Mouse (Mus musculus) midbrain, embryonic 14.5 days (tissue): ENCODE results near the gene Ankrd55. TPM values are rescaled to one million over a fixed set of nuclear protein-coding genes. Genes with fewer than 3 reads are reported as not detected.

ENCODE experiments used
- ATAC-seq: fragments of 200-750 bp; cut with Nextera tagmentation; 2 replicates; pipeline ENCODE4 v1.8.0; 2017; ENCODE audit warnings: moderate number of reproducible peaks, moderate library complexity; ENCODE audit not compliant: low FRiP score, low TSS enrichment
- DNase-seq: peaks from one replicate; pipeline ENCODE4 v3.0.0-alpha.2; 2015
- H3K27ac ChIP-seq: fragments of 300-500 bp; sonication (generic); replicated peaks from 2 replicates; pipeline ENCODE4 v1.5.1; 2014; ENCODE audit warnings: mild to moderate bottlenecking, low read depth, low read length, moderate library complexity
- H3K27me3 ChIP-seq: fragments of 300-500 bp; sonication (generic); 2 replicates; pipeline ENCODE4 v1.6.1; 2014; ENCODE audit warnings: low read length, control low read depth, mixed read lengths; ENCODE audit not compliant: control insufficient read depth, insufficient read depth
- H3K36me3 ChIP-seq: fragments of 300-500 bp; sonication (generic); 2 replicates; pipeline ENCODE4 v1.6.1; 2014; ENCODE audit warnings: low read length, control low read depth; ENCODE audit not compliant: control insufficient read depth, insufficient read depth
- H3K4me1 ChIP-seq: fragments of 300-500 bp; sonication (generic); 2 replicates; pipeline ENCODE4 v1.6.1; 2014; ENCODE audit warnings: mild to moderate bottlenecking, antibody characterized with exemption, low read length, control low read depth; ENCODE audit not compliant: control insufficient read depth, insufficient read depth
- H3K4me2 ChIP-seq: fragments of 300-500 bp; sonication (generic); 2 replicates; pipeline ENCODE4 v1.6.1; 2014; ENCODE audit warnings: mild to moderate bottlenecking, low read length, moderate library complexity
- H3K4me3 ChIP-seq: fragments of 300-500 bp; sonication (generic); replicated peaks from 2 replicates; pipeline ENCODE4 v1.5.1; 2014; ENCODE audit warnings: low read depth, low read length
- H3K9ac ChIP-seq: fragments of 300-500 bp; sonication (generic); replicated peaks from 2 replicates; pipeline ENCODE4 v1.6.1; 2014; ENCODE audit warnings: mild to moderate bottlenecking, low read length, moderate library complexity
- H3K9me3 ChIP-seq: fragments of 300-500 bp; sonication (generic); 2 replicates; pipeline ENCODE4 v1.6.1; 2016; ENCODE audit warnings: low read length, control low read depth, mixed read lengths; ENCODE audit not compliant: control insufficient read depth
- WGBS: fragments of 180-500 bp; shearing (Covaris S2); extraction: QIAGEN DNeasy Blood & Tissue Kit; methylation state at CpG from one replicate; pipeline ENCODE4 v1.1.7; 2014; 5-methylcytosine and 5-hydroxymethylcytosine counted together
- polyA plus RNA-seq: library from polyadenylated mRNA; unstranded; fragments of >200 nt; fragmentation: Nextera tagmentation; extraction: Ambion mirVana; gene quantifications from 2 replicates; pipeline ENCODE4 v1.2.1, GENCODE M21; 2014

Gene Ankrd55
- polyA plus RNA-seq, 1 experiment from 2014 or later, result 5.3 TPM

DNA sequence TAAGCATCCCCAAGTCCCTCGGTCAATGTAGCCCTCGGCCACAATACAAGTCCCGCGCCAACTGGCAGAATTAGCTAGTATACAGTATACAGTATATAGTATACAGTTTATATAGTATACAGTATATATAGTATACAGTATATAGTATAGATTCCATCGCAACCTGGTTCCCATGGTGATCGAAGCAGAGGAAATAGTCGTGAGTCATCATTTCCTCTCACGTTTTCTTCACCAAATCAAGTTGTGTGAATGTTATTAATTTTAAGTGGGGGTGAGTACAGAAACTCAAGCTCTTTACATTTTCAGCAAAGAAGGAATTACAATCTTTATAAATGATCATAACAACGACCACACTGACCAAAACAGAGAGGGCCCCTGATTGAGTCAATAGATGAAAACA, 96.8 kb downstream of the Ankrd55 start:
- Histone ChIP-seq H3K27ac (no peak overlapping the region), H3K4me3 (no peak overlapping the region), H3K9ac (no peak overlapping the region), H3K4me2 (no peak overlapping the region), H3K4me1 (no peaks in the 10 kb centered on the region), H3K27me3 (no peaks in the 10 kb centered on the region), H3K9me3 (no peaks in the 10 kb centered on the region), H3K36me3 (no peaks in the 10 kb centered on the region)
- WGBS, result 95% methylated on average over 9 of the region's 9 CpGs
- ATAC-seq, result no peak
- no peak for DNase-seq

DNA sequence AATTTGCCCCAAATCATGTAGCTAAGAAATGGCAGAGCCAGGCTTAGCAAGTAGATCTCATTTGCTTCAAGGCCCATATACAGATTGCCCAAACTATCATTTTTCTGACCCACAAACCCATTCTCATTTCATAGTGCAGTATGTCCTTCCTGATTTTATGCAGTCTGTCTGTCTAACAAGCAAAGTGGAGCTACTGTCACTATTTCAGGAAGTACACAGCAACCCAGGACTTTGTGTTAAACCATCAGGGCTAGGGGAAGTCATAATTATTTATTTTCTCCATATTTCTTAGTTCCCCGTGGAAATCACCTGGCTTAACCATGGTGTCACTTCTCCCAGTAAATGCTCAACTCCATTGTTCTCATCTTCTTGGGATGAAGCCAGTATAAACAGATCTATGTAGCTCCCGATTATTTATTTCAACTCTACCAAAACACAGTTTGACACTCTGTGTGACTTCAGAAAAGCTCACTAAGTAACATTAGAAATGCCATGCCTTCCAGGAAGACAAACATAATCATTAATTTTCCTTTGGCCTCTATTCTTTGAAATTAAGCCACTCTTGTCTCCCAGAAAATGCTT, 98.3 kb downstream of the Ankrd55 start:
- DNase-seq (no peak), ATAC-seq (no peak)
- Histone ChIP-seq H3K27me3 (no peaks in the 10 kb centered on the region), H3K9ac (no peak overlapping the region), H3K4me3 (no peak overlapping the region), H3K27ac (no peak overlapping the region), H3K36me3 (no peaks in the 10 kb centered on the region), H3K9me3 (no peaks in the 10 kb centered on the region), H3K4me1 (no peaks in the 10 kb centered on the region), H3K4me2 (no peak overlapping the region)
- WGBS, result 79% methylated on average over 2 of the region's 2 CpGs

DNA sequence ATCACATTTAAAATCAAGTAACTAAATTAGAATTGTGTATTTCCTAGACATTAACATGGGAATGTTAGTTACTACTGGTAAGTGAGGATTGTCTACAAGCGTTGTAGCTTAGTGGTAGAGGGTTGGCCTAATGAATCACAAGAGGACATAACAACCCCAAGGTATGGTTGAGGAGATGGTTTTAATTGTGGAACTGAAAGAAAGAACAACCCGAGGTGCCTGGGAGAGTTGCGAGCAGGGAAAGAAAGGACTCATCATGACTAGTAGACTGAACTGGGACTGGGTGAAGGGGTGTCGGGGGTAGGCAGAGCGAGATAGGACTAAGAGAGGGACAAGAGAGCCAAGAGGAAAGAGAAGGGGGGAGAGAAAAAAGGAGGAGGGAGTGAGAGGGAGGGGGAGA, 99.0 kb downstream of the Ankrd55 start:
- 89% methylated on average over 5 of the region's 5 CpGs for WGBS
- no peak for ATAC-seq
- H3K27me3 ChIP-seq, result no peaks in the 10 kb centered on the region
- no peaks in the 10 kb centered on the region for H3K36me3 ChIP-seq
- no peak overlapping the region for H3K9ac ChIP-seq
- no peak overlapping the region for H3K27ac ChIP-seq
- H3K4me3 ChIP-seq, result no peak overlapping the region
- H3K4me2 ChIP-seq, result no peak overlapping the region
- H3K9me3 ChIP-seq, result no peaks in the 10 kb centered on the region
- DNase-seq, result no peak
- H3K4me1 ChIP-seq, result no peaks in the 10 kb centered on the region

DNA sequence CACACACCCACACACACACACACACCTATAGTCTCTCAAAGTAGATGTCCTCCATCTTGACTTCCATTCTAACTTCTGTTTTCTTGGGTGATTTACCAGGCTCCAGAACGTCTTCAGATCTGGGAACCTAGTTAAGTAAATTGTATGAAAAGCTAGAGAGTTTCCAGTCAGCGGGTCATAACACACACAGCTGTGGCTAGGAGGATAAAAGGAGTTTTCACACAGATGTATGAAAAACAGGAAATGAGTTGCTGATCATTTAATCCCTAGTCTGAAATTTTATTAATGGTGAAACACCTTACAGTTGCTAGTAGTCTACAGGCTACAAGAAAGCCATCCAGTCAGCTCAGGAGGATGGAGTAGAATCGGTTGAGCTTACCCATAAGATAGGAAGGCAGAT, 99.9 kb downstream of the Ankrd55 start:
- ATAC-seq, result no peak
- WGBS, result 86% methylated on average over 3 of the region's 3 CpGs
- Histone ChIP-seq H3K4me3 (no peak overlapping the region), H3K4me2 (no peak overlapping the region), H3K27ac (no peak overlapping the region), H3K9ac (no peak overlapping the region), H3K36me3 (no peaks in the 10 kb centered on the region), H3K9me3 (no peaks in the 10 kb centered on the region), H3K27me3 (no peaks in the 10 kb centered on the region), H3K4me1 (no peaks in the 10 kb centered on the region)
- no peak for DNase-seq

DNA sequence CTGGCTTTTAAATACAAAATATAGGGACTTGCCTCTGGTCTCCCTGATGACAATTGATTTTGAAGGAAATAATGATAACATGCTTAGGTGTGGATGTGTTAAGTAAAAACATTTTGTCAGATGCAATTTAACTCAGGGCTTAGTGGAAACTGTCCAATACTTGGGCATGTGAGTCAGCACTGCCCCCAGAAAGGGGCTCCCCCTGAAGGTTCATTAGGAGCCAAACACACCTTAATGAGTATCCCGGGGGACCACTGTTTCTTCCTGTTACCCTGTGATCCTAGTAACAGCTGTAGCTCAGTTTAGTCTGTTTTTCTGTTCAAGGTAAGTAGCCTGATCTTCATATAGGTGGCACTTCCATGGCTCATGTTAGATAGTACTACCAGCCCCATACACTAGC, 102.0 kb downstream of the Ankrd55 start:
- DNase-seq, result no peak
- 93% methylated on average over 1 of the region's 1 CpGs for WGBS
- ATAC-seq, result no peak

DNA sequence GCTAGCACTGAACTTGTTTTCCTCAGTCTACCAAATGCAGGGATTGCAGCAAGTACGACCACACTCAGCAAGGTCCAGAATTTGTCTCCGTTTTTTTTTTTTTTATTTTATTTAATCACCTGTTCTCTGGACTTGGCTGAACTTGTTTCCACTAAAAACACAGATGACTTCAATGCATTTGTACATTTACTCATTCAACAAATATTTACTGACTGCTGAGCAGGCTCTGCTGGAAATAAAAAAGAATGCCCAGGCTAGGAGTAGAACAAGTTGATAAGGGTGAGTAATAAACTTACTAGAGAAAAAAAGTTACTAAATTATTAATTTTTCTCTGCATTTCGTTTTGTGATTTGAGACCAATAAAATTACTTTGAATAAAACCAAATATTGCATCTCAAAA, 103.1 kb downstream of the Ankrd55 start:
- Histone ChIP-seq H3K4me3 (no peak overlapping the region), H3K27ac (no peak overlapping the region), H3K4me2 (no peak overlapping the region), H3K4me1 (no peaks in the 10 kb centered on the region), H3K9me3 (no peaks in the 10 kb centered on the region), H3K9ac (no peak overlapping the region), H3K36me3 (no peaks in the 10 kb centered on the region), H3K27me3 (no peaks in the 10 kb centered on the region)
- WGBS, result 84% methylated on average over 3 of the region's 3 CpGs
- DNase-seq (no peak), ATAC-seq (no peak)

More for the DNA sequence above, 102.0 kb downstream of the Ankrd55 start:
- Histone ChIP-seq H3K4me3 (no peak overlapping the region), H3K36me3 (no peaks in the 10 kb centered on the region), H3K27ac (no peak overlapping the region), H3K9me3 (no peaks in the 10 kb centered on the region), H3K4me1 (no peaks in the 10 kb centered on the region), H3K27me3 (no peaks in the 10 kb centered on the region), H3K9ac (no peak overlapping the region), H3K4me2 (no peak overlapping the region)

DNA sequence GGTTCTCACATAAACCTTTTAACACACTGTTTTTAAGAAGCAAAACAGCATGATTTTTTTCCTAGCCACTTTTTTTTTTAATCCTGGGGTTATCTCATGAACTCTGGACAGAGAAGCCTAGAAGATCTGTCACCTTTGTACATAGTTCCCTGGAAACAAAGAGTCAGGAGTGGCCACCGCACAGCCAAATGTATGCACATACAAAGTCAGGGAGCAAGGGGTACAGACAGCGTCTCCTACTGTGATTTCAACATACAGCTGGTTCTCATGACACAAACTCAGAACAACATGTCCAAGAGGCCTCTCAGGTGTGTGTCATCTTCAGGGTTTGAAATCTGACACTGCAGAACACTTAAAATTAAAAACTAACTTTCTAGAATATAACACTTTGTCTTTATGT, 105.1 kb downstream of the Ankrd55 start:
- no peaks in the 10 kb centered on the region for H3K4me1 ChIP-seq
- DNase-seq (no peak), ATAC-seq (no peak)
- H3K27me3 ChIP-seq, result no peaks in the 10 kb centered on the region
- H3K9ac ChIP-seq, result no peak overlapping the region
- 92% methylated on average over 2 of the region's 2 CpGs for WGBS
- H3K4me2 ChIP-seq, result no peak overlapping the region
- no peaks in the 10 kb centered on the region for H3K9me3 ChIP-seq
- H3K27ac ChIP-seq, result no peak overlapping the region
- H3K4me3 ChIP-seq, result no peak overlapping the region
- H3K36me3 ChIP-seq, result no peaks in the 10 kb centered on the region

DNA sequence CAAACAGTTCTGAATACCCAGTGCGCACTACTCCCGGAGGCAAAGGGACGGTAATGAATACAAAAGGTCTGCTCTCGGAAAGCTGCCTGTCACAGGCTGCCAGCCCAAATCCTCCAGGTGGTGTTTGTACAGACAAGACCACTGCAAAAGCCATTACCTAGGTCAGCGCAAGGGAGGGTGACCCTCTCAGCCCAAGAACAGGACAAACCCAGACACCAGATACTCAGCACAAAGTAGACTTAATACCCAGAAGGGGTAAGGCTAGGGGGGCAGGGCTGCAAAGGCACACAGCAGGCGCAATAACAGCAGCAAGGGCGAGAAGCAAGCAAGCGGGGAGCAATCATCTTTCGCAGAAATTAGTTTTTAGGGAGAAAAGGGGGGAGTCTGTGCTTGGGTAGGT, 106.0 kb downstream of the Ankrd55 start:
- no peaks in the 10 kb centered on the region for H3K9me3 ChIP-seq
- H3K9ac ChIP-seq, result no peak overlapping the region
- 76% methylated on average over 9 of the region's 9 CpGs for WGBS
- no peaks in the 10 kb centered on the region for H3K36me3 ChIP-seq
- no peak overlapping the region for H3K27ac ChIP-seq
- H3K4me1 ChIP-seq, result no peaks in the 10 kb centered on the region
- H3K4me3 ChIP-seq, result no peak overlapping the region
- ATAC-seq (no peak), DNase-seq (no peak)
- H3K4me2 ChIP-seq, result no peak overlapping the region
- no peaks in the 10 kb centered on the region for H3K27me3 ChIP-seq

DNA sequence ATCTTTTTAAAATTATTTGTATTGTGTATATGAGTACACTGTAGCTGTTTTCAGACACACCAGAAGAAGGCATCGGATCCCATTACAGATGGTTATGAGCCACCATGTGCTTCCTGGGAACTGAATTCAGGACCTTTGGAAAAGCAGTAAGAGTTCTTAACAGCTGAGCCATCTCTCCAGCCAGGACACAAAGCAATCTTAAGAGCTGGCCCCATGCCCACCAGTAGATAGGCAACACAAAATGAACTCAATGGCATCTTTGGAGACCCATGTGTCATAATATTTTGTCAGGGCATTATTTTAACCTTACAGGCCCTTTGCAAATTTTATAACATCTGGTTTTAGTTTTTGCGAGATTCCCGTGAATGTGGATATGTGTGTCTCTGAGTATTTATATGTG, 116.5 kb downstream of the Ankrd55 start:
- 94% methylated on average over 3 of the region's 3 CpGs for WGBS
- no peak overlapping the region for H3K9ac ChIP-seq
- ATAC-seq, result no peak
- no peak overlapping the region for H3K4me3 ChIP-seq
- H3K36me3 ChIP-seq, result no peaks in the 10 kb centered on the region
- no peaks in the 10 kb centered on the region for H3K9me3 ChIP-seq
- no peak overlapping the region for H3K4me2 ChIP-seq
- no peak overlapping the region for H3K27ac ChIP-seq
- no peak for DNase-seq
- H3K27me3 ChIP-seq, result no peaks in the 10 kb centered on the region
- no peaks in the 10 kb centered on the region for H3K4me1 ChIP-seq
